ENCODE assay signal across 10 mouse cellular contexts in genomic region chr1:156183176-156183958, GRCm38 (mm10). TPM values are rescaled to one million over a fixed set of nuclear protein-coding genes. Genes with fewer than 3 reads are reported as not detected.
DNase-seq lines count a peak whose midpoint lies in the region; ATAC-seq and TF ChIP-seq lines count a peak whose summit lies in the region.
"Had no signal": no experiment of that assay in that cellular context is flagged by ENCODE, and none has a peak within 500 bp of the region (broad histone marks: within the 10 kb centered on the region; RNA-seq: fewer than 3 reads in every experiment).

No protein-coding gene starts in this region.

- H3K9ac ChIP-seq in kidney, embryonic 15.5 days: no peak overlapping the region
- H3K9ac ChIP-seq in forebrain, embryonic 16.5 days (replicated peaks; ENCODE audit: low read depth, low read length): no peak overlapping the region
- 0 out of 2 replicates have a peak overlapping the region, but pooled peaks have one; percentile 10 for H3K9ac ChIP-seq in midbrain, embryonic 13.5 days (replicated peaks)
- H3K9ac ChIP-seq: liver, embryonic 13.5 days had no signal

- no peak for TF ChIP-seq POLR2A in brain, embryonic 14.5 days (IDR thresholded peaks at IDR 0.05; ENCODE audit: borderline replicate concordance, extremely low read depth, insufficient read depth, insufficient read length, poor library complexity, severe bottlenecking)

- H3K9me3 ChIP-seq in kidney, embryonic 15.5 days (replicated peaks): peaks cover 5% of the 10 kb centered on the region; the same call in 1 of the 2 replicates
- H3K9me3 ChIP-seq in forebrain, embryonic 16.5 days (ENCODE audit: control insufficient read depth, low read length): no peaks in the 10 kb centered on the region
- H3K9me3 ChIP-seq in midbrain, embryonic 13.5 days: no peaks in the 10 kb centered on the region
- H3K9me3 ChIP-seq: liver, embryonic 13.5 days had no signal

- DNase-seq in kidney, postnatal 14 days: no peak
- peak; percentile 67 for DNase-seq in brain, embryonic 14.5 days (ENCODE audit: low read depth)
- DNase-seq in cerebellum, postnatal 4 days (ENCODE audit: low spot score in 2 of 2): no peak
- DNase-seq: cerebellum, postnatal 14 days; liver, embryonic 13.5 days; thymus, postnatal 25 days had no signal

- H3K36me3 ChIP-seq in kidney, embryonic 15.5 days: no peaks in the 10 kb centered on the region
- no peaks in the 10 kb centered on the region for H3K36me3 ChIP-seq in forebrain, embryonic 16.5 days (ENCODE audit: control insufficient read depth, insufficient read depth)
- H3K36me3 ChIP-seq in midbrain, embryonic 13.5 days: no peaks in the 10 kb centered on the region
- H3K36me3 ChIP-seq: liver, embryonic 13.5 days had no signal

- TF ChIP-seq CTCF in brain, embryonic 14.5 days (IDR thresholded peaks at IDR 0.05; ENCODE audit: borderline replicate concordance, extremely low read depth, insufficient read depth, insufficient read length): no peak

- peak overlapping the region; percentile 41; the same call in 1 of the 2 replicates for H3K4me2 ChIP-seq in kidney, embryonic 15.5 days
- H3K4me2 ChIP-seq in forebrain, embryonic 16.5 days (ENCODE audit: low read length): no peak overlapping the region
- H3K4me2 ChIP-seq in midbrain, embryonic 13.5 days (replicated peaks): peak overlapping the region; percentile 32

- 35% methylated on average over 6 of the region's 6 CpGs for WGBS in kidney, embryonic 15.5 days
- WGBS in forebrain, embryonic 16.5 days: 3% methylated on average over 6 of the region's 6 CpGs
- WGBS in midbrain, embryonic 13.5 days: 15% methylated on average over 6 of the region's 6 CpGs

- peak; percentile 7; the same call in 1 of the 2 replicates for ATAC-seq in kidney, embryonic 15.5 days (replicated peaks; ENCODE audit: low FRiP score)
- ATAC-seq in forebrain, embryonic 16.5 days: peak; percentile 13; the same call in 1 of the 2 replicates
- peak; percentile 29 for ATAC-seq in midbrain, embryonic 13.5 days
- ATAC-seq in erythroblast, adult 5-6 weeks (replicated peaks; ENCODE audit: low FRiP score, poor library complexity, severe bottlenecking): no peak

- H3K27me3 ChIP-seq in kidney, embryonic 15.5 days: peaks cover 77% of the 10 kb centered on the region
- H3K27me3 ChIP-seq in forebrain, embryonic 16.5 days (replicated peaks; ENCODE audit: control insufficient read depth, insufficient read depth, low read length): no peaks in the 10 kb centered on the region
- no peaks in the 10 kb centered on the region for H3K27me3 ChIP-seq in midbrain, embryonic 13.5 days
- H3K27me3 ChIP-seq: liver, embryonic 13.5 days had no signal

- H3K4me1 ChIP-seq in kidney, embryonic 15.5 days: peaks cover 30% of the 10 kb centered on the region
- H3K4me1 ChIP-seq in forebrain, embryonic 16.5 days (replicated peaks; ENCODE audit: control insufficient read depth, insufficient read depth, low read length): peaks cover 30% of the 10 kb centered on the region
- peaks cover 58% of the 10 kb centered on the region for H3K4me1 ChIP-seq in midbrain, embryonic 13.5 days (replicated peaks)

- H3K4me3 ChIP-seq in kidney, embryonic 15.5 days (replicated peaks): no peak overlapping the region
- H3K4me3 ChIP-seq in forebrain, embryonic 16.5 days (replicated peaks; ENCODE audit: low read length): no peak overlapping the region
- no peak overlapping the region for H3K4me3 ChIP-seq in midbrain, embryonic 13.5 days (replicated peaks)
- H3K4me3 ChIP-seq: liver, embryonic 13.5 days had no signal

- peak overlapping the region; percentile 57 for H3K27ac ChIP-seq in kidney, embryonic 15.5 days
- peak overlapping the region; percentile 44 for H3K27ac ChIP-seq in forebrain, embryonic 16.5 days (ENCODE audit: low read length)
- peak overlapping the region; percentile 82 for H3K27ac ChIP-seq in midbrain, embryonic 13.5 days
- H3K27ac ChIP-seq: liver, embryonic 13.5 days had no signal

RNA-seq across cellular contexts. Expression of gene Fam163a, which starts 21.5 kb away (rescaled TPM):
- 0.91 and 1.5 TPM in 2 replicates for polyA plus RNA-seq in kidney, embryonic 15.5 days (2015; fragmentation: Nextera tagmentation; extraction: Ambion mirVana)
- polyA plus RNA-seq in brain, embryonic 14.5 days (2012; rRNA removed): 1.7 and 4.0 TPM in 2 replicates
- polyA plus RNA-seq in forebrain, embryonic 16.5 days (2015; fragmentation: Nextera tagmentation; extraction: Ambion mirVana): 1.7 and 2.6 TPM in 2 replicates
- 8.4 and 12.4 TPM in 2 replicates for polyA plus RNA-seq in midbrain, embryonic 13.5 days (2015; fragmentation: Nextera tagmentation; extraction: Ambion mirVana)
- not detected in 2 replicates for total RNA-seq in erythroblast, adult 5-6 weeks (2015; ENCODE audit: low replicate concordance)
- total RNA-seq in erythroblast, adult 5-6 weeks (2017; ENCODE audit: low replicate concordance): not detected in 2 replicates
